Mouse (Mus musculus) MN1 (cell line): ENCODE data around the gene Hist1h3a.
A peak's percentile ranks its signal among the peaks of the same experiment; 100 is the strongest.
"Not testable (repeated sequence)": the region's sequence is repeated elsewhere in the genome, so short reads cannot be mapped to it uniquely, and the experiment has no call there.

Experiments
- DNase-seq: peaks from one replicate; pipeline ENCODE4 v3.0.0-alpha.2; 2016; ENCODE audit warnings: low spot score

Gene Hist1h3a

GRCm38 (mm10) chr13:23742007-23742406, 20.2 kb downstream of the Hist1h3a start:
- DNase-seq: no peak

- DNase-seq: no peak
These were observed 21.3 kb downstream of the Hist1h3a start for GRCm38 (mm10) chr13:23740910-23741309.

- no peak for DNase-seq
These were observed 21.8 kb downstream of the Hist1h3a start for GRCm38 (mm10) chr13:23740256-23740840.

- no peak for DNase-seq
These were observed 22.3 kb downstream of the Hist1h3a start for GRCm38 (mm10) chr13:23739922-23740252.

- peak; percentile 90 for DNase-seq
These were observed 22.9 kb downstream of the Hist1h3a start for GRCm38 (mm10) chr13:23739069-23739921.

GRCm38 (mm10) chr13:23738677-23739068, 23.5 kb downstream of the Hist1h3a start, which contains the start of gene Hist1h1c:
TSS of gene Hist1h1c (plus strand) at chr13:23738808.
- DNase-seq: peak; percentile 90

- DNase-seq: no peak
These were observed 24.1 kb downstream of the Hist1h3a start for GRCm38 (mm10) chr13:23738041-23738440.

- peak; percentile 68 for DNase-seq
These were observed 25.1 kb downstream of the Hist1h3a start for GRCm38 (mm10) chr13:23737091-23737490.

GRCm38 (mm10) chr13:23732156-23732804, 29.9 kb downstream of the Hist1h3a start:
- DNase-seq: peak; percentile 52

GRCm38 (mm10) chr13:23730479-23730878, 31.7 kb downstream of the Hist1h3a start:
- DNase-seq: no peak

- DNase-seq: no peak
These were observed 32.5 kb downstream of the Hist1h3a start for GRCm38 (mm10) chr13:23729706-23730105.

GRCm38 (mm10) chr13:23729192-23729525, 33.0 kb downstream of the Hist1h3a start:
- no peak for DNase-seq

- DNase-seq: no peak
These were observed 33.6 kb downstream of the Hist1h3a start for GRCm38 (mm10) chr13:23728472-23729191.

GRCm38 (mm10) chr13:23725213-23725612, 37.0 kb downstream of the Hist1h3a start:
- no peak for DNase-seq

- DNase-seq: no peak
These were observed 37.9 kb downstream of the Hist1h3a start for GRCm38 (mm10) chr13:23724239-23724638.

GRCm38 (mm10) chr13:23717593-23718245, 44.5 kb downstream of the Hist1h3a start:
- not testable (repeated sequence) for DNase-seq

- no peak for DNase-seq
These were observed 45.0 kb downstream of the Hist1h3a start for GRCm38 (mm10) chr13:23717176-23717575.

GRCm38 (mm10) chr13:23716261-23717042, 45.7 kb downstream of the Hist1h3a start:
- DNase-seq: no peak
